Mouse (Mus musculus) limb, embryonic 12.5 days (tissue): ENCODE measurements around the gene Stxbp3. TPM values are rescaled to one million over a fixed set of nuclear protein-coding genes. Genes with fewer than 3 reads are reported as not detected.
A peak's percentile ranks its signal among the peaks of the same experiment; 100 is the strongest.

Experiments
- ATAC-seq: fragments of 200-750 bp; cut with Nextera tagmentation; 2 replicates; pipeline ENCODE4 v1.8.0; 2017; ENCODE audit warnings: low read depth, moderate TSS enrichment; ENCODE audit not compliant: insufficient number of reproducible peaks, insufficient read depth, low FRiP score, low TSS enrichment
- H3K27ac ChIP-seq: fragments of 300-500 bp; sonication (generic); 2 replicates; pipeline ENCODE4 v1.5.1; 2016; ENCODE audit warnings: mild to moderate bottlenecking, moderate library complexity
- H3K27me3 ChIP-seq: fragments of 300-500 bp; sonication (generic); 2 replicates; pipeline ENCODE4 v1.6.1; 2016; ENCODE audit warnings: mild to moderate bottlenecking, moderate library complexity
- H3K36me3 ChIP-seq: fragments of 300-500 bp; sonication (generic); 2 replicates; pipeline ENCODE4 v1.6.1; 2016; ENCODE audit warnings: mild to moderate bottlenecking, moderate library complexity
- H3K4me1 ChIP-seq: fragments of 300-500 bp; sonication (generic); replicated peaks from 2 replicates; pipeline ENCODE4 v1.6.1; 2016
- H3K4me2 ChIP-seq: fragments of 300-500 bp; sonication (generic); 2 replicates; pipeline ENCODE4 v1.6.1; 2016; ENCODE audit warnings: mild to moderate bottlenecking, moderate library complexity
- H3K4me3 ChIP-seq: fragments of 300-500 bp; sonication (generic); replicated peaks from 2 replicates; pipeline ENCODE4 v1.5.1; 2016; ENCODE audit warnings: mild to moderate bottlenecking
- H3K9ac ChIP-seq: fragments of 300-500 bp; sonication (generic); replicated peaks from 2 replicates; pipeline ENCODE4 v1.6.1; 2016; ENCODE audit warnings: mild to moderate bottlenecking, moderate library complexity
- H3K9me3 ChIP-seq: fragments of 300-500 bp; sonication (generic); 2 replicates; pipeline ENCODE4 v1.6.1; 2016; ENCODE audit warnings: mild to moderate bottlenecking, moderate library complexity
- WGBS: fragments of 180-500 bp; shearing (Covaris S2); methylation state at CpG from one replicate; pipeline ENCODE4 v1.1.7; 2016; 5-methylcytosine and 5-hydroxymethylcytosine counted together
- polyA plus RNA-seq: library from polyadenylated mRNA; unstranded; fragments of >200 nt; fragmentation: Nextera tagmentation; extraction: Ambion mirVana; gene quantifications from 2 replicates; pipeline ENCODE4 v1.2.1, GENCODE M21; 2016

Stxbp3 gene
- polyA plus RNA-seq, 1 experiment from 2014 or later, result 33.3 TPM

GRCm38 (mm10) chr3:108796386-108796785, 43.9 kb downstream of the Stxbp3 start:
- Histone ChIP-seq H3K9ac (no peak overlapping the region), H3K9me3 (no peaks in the 10 kb centered on the region), H3K27ac (no peak overlapping the region), H3K4me1 (peaks cover 13% of the 10 kb centered on the region), H3K4me3 (no peak overlapping the region), H3K4me2 (no peak overlapping the region), H3K36me3 (peaks cover 79% of the 10 kb centered on the region), H3K27me3 (no peaks in the 10 kb centered on the region)
- WGBS, result 85% methylated on average over 4 of the region's 4 CpGs
- no peak for ATAC-seq

- Histone ChIP-seq H3K4me3 (no peak overlapping the region), H3K36me3 (peaks cover 72% of the 10 kb centered on the region), H3K9ac (no peak overlapping the region), H3K27ac (no peak overlapping the region), H3K27me3 (no peaks in the 10 kb centered on the region), H3K4me2 (no peak overlapping the region), H3K9me3 (no peaks in the 10 kb centered on the region), H3K4me1 (peaks cover 20% of the 10 kb centered on the region)
- WGBS, result 87% methylated on average over 7 of the region's 7 CpGs
- no peak for ATAC-seq
Observed at GRCm38 (mm10) chr3:108795554-108796299, 44.6 kb downstream of the Stxbp3 start.

GRCm38 (mm10) chr3:108794780-108795179, 45.5 kb downstream of the Stxbp3 start:
- no peak overlapping the region for H3K9ac ChIP-seq
- ATAC-seq, result no peak
- 65% methylated on average over 9 of the region's 9 CpGs for WGBS
- peaks cover 25% of the 10 kb centered on the region for H3K4me1 ChIP-seq
- H3K9me3 ChIP-seq, result no peaks in the 10 kb centered on the region
- H3K4me2 ChIP-seq, result no peak overlapping the region
- no peak overlapping the region for H3K27ac ChIP-seq
- no peak overlapping the region for H3K4me3 ChIP-seq
- peaks cover 63% of the 10 kb centered on the region for H3K36me3 ChIP-seq
- no peaks in the 10 kb centered on the region for H3K27me3 ChIP-seq

GRCm38 (mm10) chr3:108792420-108792819, 47.9 kb downstream of the Stxbp3 start:
- no peak for ATAC-seq
- no peak overlapping the region for H3K27ac ChIP-seq

GRCm38 (mm10) chr3:108791054-108791706, 49.1 kb downstream of the Stxbp3 start:
- WGBS, result 21% methylated on average over 7 of the region's 7 CpGs
- peaks cover 55% of the 10 kb centered on the region for H3K4me1 ChIP-seq
- no peaks in the 10 kb centered on the region for H3K9me3 ChIP-seq
- no peak overlapping the region for H3K9ac ChIP-seq
- H3K27ac ChIP-seq, result peak overlapping the region; percentile 66
- no peaks in the 10 kb centered on the region for H3K27me3 ChIP-seq
- peak; percentile 44; the same call in 1 of the 2 replicates for ATAC-seq
- H3K4me3 ChIP-seq, result no peak overlapping the region
- peaks cover 32% of the 10 kb centered on the region for H3K36me3 ChIP-seq
- H3K4me2 ChIP-seq, result no peak overlapping the region

More at GRCm38 (mm10) chr3:108792420-108792819, 47.9 kb downstream of the Stxbp3 start:
- no peaks in the 10 kb centered on the region for H3K27me3 ChIP-seq
- H3K9ac ChIP-seq, result no peak overlapping the region
- H3K9me3 ChIP-seq, result no peaks in the 10 kb centered on the region
- H3K4me2 ChIP-seq, result no peak overlapping the region
- no peak overlapping the region for H3K4me3 ChIP-seq
- H3K4me1 ChIP-seq, result peaks cover 48% of the 10 kb centered on the region
- peaks cover 44% of the 10 kb centered on the region for H3K36me3 ChIP-seq

GRCm38 (mm10) chr3:108790499-108790898, 49.8 kb downstream of the Stxbp3 start:
- Histone ChIP-seq H3K9me3 (0 out of 2 replicates have a peak, but pooled peaks cover 4% of the 10 kb centered on the region), H3K4me1 (peaks cover 55% of the 10 kb centered on the region), H3K4me3 (no peak overlapping the region), H3K9ac (no peak overlapping the region), H3K4me2 (no peak overlapping the region), H3K27me3 (no peaks in the 10 kb centered on the region), H3K36me3 (peaks cover 25% of the 10 kb centered on the region), H3K27ac (0 out of 2 replicates have a peak overlapping the region, but pooled peaks have one; percentile 66)
- WGBS, result 67% methylated on average over 3 of the region's 3 CpGs
- no peak for ATAC-seq

GRCm38 (mm10) chr3:108789299-108789698, 51.0 kb downstream of the Stxbp3 start:
- H3K27me3 ChIP-seq, result no peaks in the 10 kb centered on the region
- H3K9ac ChIP-seq, result no peak overlapping the region
- 10% methylated on average over 5 of the region's 5 CpGs for WGBS
- H3K4me3 ChIP-seq, result no peak overlapping the region
- peaks cover 55% of the 10 kb centered on the region for H3K4me1 ChIP-seq
- H3K27ac ChIP-seq, result peak overlapping the region; percentile 14
- peak; percentile 45; the same call in 1 of the 2 replicates for ATAC-seq
- H3K36me3 ChIP-seq, result peaks cover 17% of the 10 kb centered on the region
- peaks cover 14% of the 10 kb centered on the region; the same call in 1 of the 2 replicates for H3K9me3 ChIP-seq
- no peak overlapping the region for H3K4me2 ChIP-seq

GRCm38 (mm10) chr3:108788455-108788794, 51.9 kb downstream of the Stxbp3 start:
- 81% methylated on average over 4 of the region's 4 CpGs for WGBS
- no peak overlapping the region for H3K4me2 ChIP-seq
- H3K36me3 ChIP-seq, result peaks cover 10% of the 10 kb centered on the region
- peaks cover 55% of the 10 kb centered on the region for H3K4me1 ChIP-seq
- no peak for ATAC-seq
- H3K9me3 ChIP-seq, result peaks cover 21% of the 10 kb centered on the region; the same call in 1 of the 2 replicates
- no peak overlapping the region for H3K4me3 ChIP-seq
- H3K27me3 ChIP-seq, result no peaks in the 10 kb centered on the region
- no peak overlapping the region for H3K9ac ChIP-seq
- peak overlapping the region; percentile 69 for H3K27ac ChIP-seq

GRCm38 (mm10) chr3:108787754-108788454, 52.4 kb downstream of the Stxbp3 start:
- Histone ChIP-seq H3K4me3 (no peak overlapping the region), H3K36me3 (peaks cover 8% of the 10 kb centered on the region), H3K9me3 (peaks cover 21% of the 10 kb centered on the region; the same call in 1 of the 2 replicates), H3K4me2 (no peak overlapping the region), H3K4me1 (peaks cover 55% of the 10 kb centered on the region), H3K27me3 (no peaks in the 10 kb centered on the region), H3K9ac (no peak overlapping the region), H3K27ac (peak overlapping the region; percentile 69)
- 14% methylated on average over 12 of the region's 12 CpGs for WGBS
- no peak for ATAC-seq

- H3K4me2 ChIP-seq, result no peak overlapping the region
- H3K36me3 ChIP-seq, result no peaks in the 10 kb centered on the region
- H3K4me3 ChIP-seq, result no peak overlapping the region
- no peak overlapping the region for H3K9ac ChIP-seq
- H3K4me1 ChIP-seq, result peaks cover 54% of the 10 kb centered on the region
- no peak for ATAC-seq
- WGBS, result 84% methylated on average over 6 of the region's 6 CpGs
- peaks cover 21% of the 10 kb centered on the region; the same call in 1 of the 2 replicates for H3K9me3 ChIP-seq
- H3K27me3 ChIP-seq, result no peaks in the 10 kb centered on the region
- H3K27ac ChIP-seq, result no peak overlapping the region
Observed at GRCm38 (mm10) chr3:108786520-108786919, 53.8 kb downstream of the Stxbp3 start.

- H3K27ac ChIP-seq, result peak overlapping the region; percentile 77
Observed at GRCm38 (mm10) chr3:108782364-108782895, 57.9 kb downstream of the Stxbp3 start.

More at GRCm38 (mm10) chr3:108782364-108782895, 57.9 kb downstream of the Stxbp3 start:
- Histone ChIP-seq H3K9ac (no peak overlapping the region), H3K4me3 (no peak overlapping the region), H3K9me3 (peaks cover 21% of the 10 kb centered on the region; the same call in 1 of the 2 replicates), H3K4me2 (no peak overlapping the region), H3K27me3 (no peaks in the 10 kb centered on the region), H3K4me1 (peaks cover 27% of the 10 kb centered on the region), H3K36me3 (no peaks in the 10 kb centered on the region)
- 48% methylated on average over 6 of the region's 6 CpGs for WGBS
- no peak for ATAC-seq
